Mouse (Mus musculus) megakaryocyte progenitor cell, adult 5-6 weeks (primary cell): ENCODE measurements around the gene Gm20388. TPM values are rescaled to one million over a fixed set of nuclear protein-coding genes. Genes with fewer than 3 reads are reported as not detected.

Experiments
- ATAC-seq: replicated peaks from 2 replicates; pipeline ENCODE4 v1.8.0; 2016; ENCODE audit warnings: mild to moderate bottlenecking, moderate TSS enrichment, inconsistent platforms; ENCODE audit not compliant: poor library complexity
- total RNA-seq, 2 experiments: library from RNA; stranded (forward) in 1 of 2; stranded (reverse) in 1 of 2; fragments of 157-497, 149-512 nt in 1 of 2; fragments of 200-1000 nt in 1 of 2; gene quantifications; 2 replicates each; pipeline versions ENCODE4 v1.2.3 to v1.2.4; 2015 to 2017

Gene Gm20388
- total RNA-seq, 2 experiments from 2014 or later: 18.6 TPM; not detected in 1

GRCm38 (mm10) chr8:120588908-120589771 lies 678.5 kb downstream of the Gm20388 start, which contains the start of gene Gins2:
TSS of gene Gins2 (minus strand) at chr8:120589304.
- ATAC-seq: peak; percentile 93

- no peak for ATAC-seq
Observed at GRCm38 (mm10) chr8:120589921-120590320, 679.3 kb downstream of the Gm20388 start.

- no peak for ATAC-seq
Observed at GRCm38 (mm10) chr8:120591587-120592292, 681.1 kb downstream of the Gm20388 start.

- ATAC-seq: no peak
Observed at GRCm38 (mm10) chr8:120594571-120594970, 683.9 kb downstream of the Gm20388 start.

GRCm38 (mm10) chr8:120595963-120596362 lies 685.3 kb downstream of the Gm20388 start:
- peak; percentile 85 for ATAC-seq

- no peak for ATAC-seq
Observed at GRCm38 (mm10) chr8:120598579-120598978, 687.9 kb downstream of the Gm20388 start.

- peak; percentile 91 for ATAC-seq
Observed at GRCm38 (mm10) chr8:120599504-120599903, 688.9 kb downstream of the Gm20388 start.

- ATAC-seq: no peak
Observed at GRCm38 (mm10) chr8:120602672-120603071, 692.0 kb downstream of the Gm20388 start.

GRCm38 (mm10) chr8:120607460-120607859 lies 696.8 kb downstream of the Gm20388 start:
- ATAC-seq: peak; percentile 38; the same call in 1 of the 2 replicates

GRCm38 (mm10) chr8:120607885-120608284 lies 697.2 kb downstream of the Gm20388 start:
- ATAC-seq: peak; percentile 96

GRCm38 (mm10) chr8:120610824-120611223 lies 700.2 kb downstream of the Gm20388 start:
- no peak for ATAC-seq

- no peak for ATAC-seq
Observed at GRCm38 (mm10) chr8:120614491-120614890, 703.9 kb downstream of the Gm20388 start.

GRCm38 (mm10) chr8:120616663-120617626 lies 706.3 kb downstream of the Gm20388 start:
- ATAC-seq: no peak

GRCm38 (mm10) chr8:120618110-120618509 lies 707.5 kb downstream of the Gm20388 start:
- ATAC-seq: peak; percentile 89

GRCm38 (mm10) chr8:120619235-120620180 lies 708.9 kb downstream of the Gm20388 start:
- ATAC-seq: peak; percentile 50

- no peak for ATAC-seq
Observed at GRCm38 (mm10) chr8:120620441-120620840, 709.8 kb downstream of the Gm20388 start.

- no peak for ATAC-seq
Observed at GRCm38 (mm10) chr8:120622161-120622560, 711.5 kb downstream of the Gm20388 start.

- ATAC-seq: no peak; the same call in 1 of the 2 replicates
Observed at GRCm38 (mm10) chr8:120623608-120624007, 713.0 kb downstream of the Gm20388 start.

GRCm38 (mm10) chr8:120626461-120626860 lies 715.8 kb downstream of the Gm20388 start:
- no peak for ATAC-seq
